Mouse (Mus musculus) CD4-positive helper T cell, adult 2 months (primary cell): Measurements from ENCODE around the gene Rps18.

Experiments used
- DNase-seq: peaks from one replicate; pipeline ENCODE4 v3.0.0-alpha.2; 2012; ENCODE audit warnings: low read depth, missing footprints, low spot score

The Rps18 gene

GRCm38 (mm10) chr17:33921361-33921760, 34.4 kb downstream of the Rps18 start:
- no peak for DNase-seq

DNA sequence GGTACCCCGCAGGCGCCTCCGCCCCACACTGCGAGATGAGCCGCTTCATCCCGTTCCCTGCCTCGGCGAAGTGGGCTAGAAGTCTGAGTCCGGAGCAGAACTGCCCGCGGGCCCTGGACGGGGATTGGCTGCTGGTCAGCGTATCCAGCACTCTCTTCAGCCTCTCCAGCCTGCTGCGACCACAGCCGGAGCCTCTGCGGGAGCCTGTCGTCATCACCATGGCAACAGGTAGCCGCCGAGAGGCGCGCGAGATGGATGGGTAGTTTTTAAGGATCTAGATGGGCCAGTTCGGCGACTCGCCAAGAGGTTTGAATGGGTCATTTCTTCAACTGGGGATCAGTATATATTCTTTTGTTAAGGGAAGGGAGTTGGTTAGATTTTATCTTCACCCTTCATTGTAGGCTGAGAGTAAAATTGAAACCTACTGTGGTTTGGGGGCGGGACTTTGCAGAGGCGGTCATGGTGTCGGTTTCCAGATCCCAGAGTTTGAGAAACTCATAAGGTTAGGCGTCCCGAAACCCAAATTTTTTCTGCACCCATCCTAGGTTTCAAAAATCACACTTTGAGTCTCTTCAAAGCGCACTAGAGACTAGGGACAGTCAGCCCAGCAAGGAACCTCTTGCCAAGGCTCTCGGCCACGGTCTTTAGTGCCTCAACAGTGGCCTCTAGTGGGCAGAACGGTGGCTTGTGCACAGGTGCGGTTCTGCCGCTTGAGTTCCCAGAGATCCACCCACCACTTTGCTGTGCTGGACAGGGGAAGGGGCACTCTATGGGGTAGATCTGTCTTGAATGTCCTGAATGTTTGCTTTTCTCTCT, 35.3 kb downstream of the Rps18 start:
- peak; percentile 87 for DNase-seq

GRCm38 (mm10) chr17:33919351-33920281, 36.2 kb downstream of the Rps18 start:
- peak; percentile 92 for DNase-seq

GRCm38 (mm10) chr17:33918293-33919203, 37.3 kb downstream of the Rps18 start:
- DNase-seq, result peak; percentile 74

- no peak for DNase-seq
Measured at GRCm38 (mm10) chr17:33917656-33918292, 38.0 kb downstream of the Rps18 start.

- no peak for DNase-seq
Measured at GRCm38 (mm10) chr17:33916847-33917655, 38.8 kb downstream of the Rps18 start.

- no peak for DNase-seq
Measured at GRCm38 (mm10) chr17:33916294-33916693, 39.5 kb downstream of the Rps18 start.

GRCm38 (mm10) chr17:33915671-33916250, 40.0 kb downstream of the Rps18 start, which contains the start of the genes Tapbp and Zbtb22:
Tapbp (plus strand) TSS chr17:33915899.
Zbtb22 (plus strand) TSS chr17:33915904.
- DNase-seq, result peak; percentile 97

GRCm38 (mm10) chr17:33914969-33915391, 40.8 kb downstream of the Rps18 start:
- DNase-seq, result peak; percentile 45

GRCm38 (mm10) chr17:33913905-33914304, 41.9 kb downstream of the Rps18 start:
- no peak for DNase-seq

- no peak for DNase-seq
Measured at GRCm38 (mm10) chr17:33913264-33913663, 42.5 kb downstream of the Rps18 start.

GRCm38 (mm10) chr17:33911813-33912414, 43.9 kb downstream of the Rps18 start:
- no peak for DNase-seq

- no peak for DNase-seq
Measured at GRCm38 (mm10) chr17:33911052-33911812, 44.6 kb downstream of the Rps18 start.

GRCm38 (mm10) chr17:33910346-33911051, 45.3 kb downstream of the Rps18 start:
- DNase-seq, result peak; percentile 79

DNA sequence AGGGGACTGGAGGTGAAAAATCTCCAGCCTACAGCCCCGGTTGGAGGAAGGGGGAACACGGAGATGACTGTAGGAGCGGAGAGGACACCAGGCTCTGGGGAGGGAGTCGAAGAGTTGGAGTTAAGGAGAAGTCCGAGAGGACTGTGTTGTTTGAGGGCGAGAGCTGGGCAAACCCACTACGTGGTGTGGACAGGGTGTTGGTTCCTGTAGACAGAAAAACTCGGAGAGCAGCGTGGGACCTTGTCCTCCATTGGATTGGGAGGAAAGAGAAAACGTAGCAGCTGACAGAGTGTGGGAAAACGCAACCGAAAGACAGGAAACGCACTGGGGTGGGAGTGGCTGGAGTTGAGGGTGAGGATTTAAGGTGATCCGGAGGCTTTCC, 45.9 kb downstream of the Rps18 start:
- peak; percentile 80 for DNase-seq

GRCm38 (mm10) chr17:33909077-33909868, 46.5 kb downstream of the Rps18 start, which contains the start of gene Daxx:
Daxx (plus strand) TSS chr17:33909414.
- peak; percentile 99 for DNase-seq
